Mouse (Mus musculus) intestine, embryonic 15.5 days (tissue): ENCODE data around the gene Vkorc1l1. TPM values are rescaled to one million over a fixed set of nuclear protein-coding genes. Genes with fewer than 3 reads are reported as not detected.

Experiments used
- ATAC-seq: fragments of 200-750 bp; cut with Nextera tagmentation; 2 replicates; pipeline ENCODE4 v1.8.0; 2017; ENCODE audit warnings: moderate TSS enrichment, moderate library complexity
- H3K27ac ChIP-seq: fragments of 300-500 bp; sonication (generic); 2 replicates; pipeline ENCODE4 v1.5.1; 2015; ENCODE audit warnings: mild to moderate bottlenecking, inconsistent platforms
- H3K27me3 ChIP-seq: fragments of 300-500 bp; sonication (generic); replicated peaks from 2 replicates; pipeline ENCODE4 v1.6.1; 2015; ENCODE audit warnings: inconsistent platforms
- H3K36me3 ChIP-seq: fragments of 300-500 bp; sonication (generic); 2 replicates; pipeline ENCODE4 v1.6.1; 2015; ENCODE audit warnings: inconsistent platforms
- H3K4me1 ChIP-seq: fragments of 300-500 bp; sonication (generic); replicated peaks from 2 replicates; pipeline ENCODE4 v1.6.1; 2015; ENCODE audit warnings: inconsistent platforms
- H3K4me2 ChIP-seq: fragments of 300-500 bp; sonication (generic); replicated peaks from 2 replicates; pipeline ENCODE4 v1.6.1; 2015; ENCODE audit warnings: mild to moderate bottlenecking, inconsistent platforms
- H3K4me3 ChIP-seq: fragments of 300-500 bp; sonication (generic); replicated peaks from 2 replicates; pipeline ENCODE4 v1.5.1; 2015; ENCODE audit warnings: inconsistent platforms
- H3K9ac ChIP-seq: fragments of 300-500 bp; sonication (generic); 2 replicates; pipeline ENCODE4 v1.6.1; 2015; ENCODE audit warnings: inconsistent platforms
- H3K9me3 ChIP-seq: fragments of 300-500 bp; sonication (generic); 2 replicates; pipeline ENCODE4 v1.6.1; 2016; ENCODE audit warnings: inconsistent platforms
- WGBS: fragments of 180-500 bp; shearing (Covaris S2); methylation state at CpG from one replicate; pipeline ENCODE4 v1.1.7; 2015; 5-methylcytosine and 5-hydroxymethylcytosine counted together
- polyA plus RNA-seq: library from polyadenylated mRNA; unstranded; fragments of >200 nt; fragmentation: Nextera tagmentation; extraction: Ambion mirVana; gene quantifications from 2 replicates; pipeline ENCODE4 v1.2.1, GENCODE M21; 2015

Gene Vkorc1l1
- polyA plus RNA-seq, 1 experiment from 2014 or later = 30.9 TPM

DNA sequence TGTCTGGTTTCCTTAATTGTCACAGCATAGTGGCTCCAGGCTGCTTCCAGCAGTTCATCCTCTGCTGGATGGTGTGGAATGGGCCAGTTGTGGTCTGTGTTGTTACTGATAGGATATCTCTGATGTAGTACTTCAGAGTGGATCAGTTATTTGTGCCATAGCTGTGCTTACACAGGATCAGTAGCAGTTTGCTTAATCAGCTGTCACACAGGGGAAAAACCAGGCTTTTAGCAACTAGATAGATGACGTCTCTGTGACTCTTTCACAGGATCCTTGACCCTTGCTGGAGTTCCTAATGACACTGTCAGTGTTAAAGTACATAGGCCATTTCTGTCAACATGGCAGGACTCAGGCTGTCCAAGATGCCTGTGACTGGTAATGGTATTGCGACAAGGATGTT is 92.1 kb downstream of the Vkorc1l1 start:
- H3K9me3 ChIP-seq = no peaks in the 10 kb centered on the region
- no peak overlapping the region for H3K27ac ChIP-seq
- H3K4me1 ChIP-seq = peaks cover 6% of the 10 kb centered on the region
- ATAC-seq = no peak
- H3K36me3 ChIP-seq = no peaks in the 10 kb centered on the region; the same call in 1 of the 2 replicates
- H3K9ac ChIP-seq = no peak overlapping the region
- H3K4me3 ChIP-seq = no peak overlapping the region
- H3K4me2 ChIP-seq = no peak overlapping the region
- no peaks in the 10 kb centered on the region for H3K27me3 ChIP-seq
- WGBS = 75% methylated on average over 2 of the region's 2 CpGs

Other genes with a start within 250 kb of the Vkorc1l1 start
- gene Sept14, start 233.5 kb upstream of the Vkorc1l1 start, polyA plus RNA-seq = not detected in 2 replicates
- gene Mrps17, start 226.5 kb upstream of the Vkorc1l1 start, polyA plus RNA-seq = 189 and 197 TPM in 2 replicates
- 86.1 and 94.2 TPM in 2 replicates for gene Nipsnap2, start 216.9 kb upstream of the Vkorc1l1 start, polyA plus RNA-seq
- 50.4 and 56.5 TPM in 2 replicates for gene Psph, start 154.5 kb upstream of the Vkorc1l1 start, polyA plus RNA-seq
- 36.0 and 48.1 TPM in 2 replicates for gene Sumf2, start 95.0 kb upstream of the Vkorc1l1 start, polyA plus RNA-seq
- gene Chchd2, start 54.5 kb upstream of the Vkorc1l1 start, polyA plus RNA-seq = 990 and 1,082 TPM in 2 replicates
- 2.4 and 3.2 TPM in 2 replicates for gene Zbed5, start 46.2 kb upstream of the Vkorc1l1 start, polyA plus RNA-seq
- gene Phkg1, start 43.4 kb upstream of the Vkorc1l1 start, polyA plus RNA-seq = 0.08 and 0.16 TPM in 2 replicates
- 1.8 and 1.9 TPM in 2 replicates for gene Nupr1l, start 33.4 kb upstream of the Vkorc1l1 start, polyA plus RNA-seq
- gene Gusb, start 61.1 kb downstream of the Vkorc1l1 start, polyA plus RNA-seq = 88.8 and 95.7 TPM in 2 replicates
- gene Asl, start 87.3 kb downstream of the Vkorc1l1 start, polyA plus RNA-seq = 51.4 and 65.0 TPM in 2 replicates
- gene Crcp, start 87.3 kb downstream of the Vkorc1l1 start, polyA plus RNA-seq = 34.1 and 38.7 TPM in 2 replicates
- gene Tpst1, start 131.4 kb downstream of the Vkorc1l1 start, polyA plus RNA-seq = 53.4 and 59.8 TPM in 2 replicates
- 3.8 and 3.9 TPM in 2 replicates for gene Kctd7, start 202.9 kb downstream of the Vkorc1l1 start, polyA plus RNA-seq
- gene Rabgef1, start 229.8 kb downstream of the Vkorc1l1 start, polyA plus RNA-seq = 22.3 and 26.8 TPM in 2 replicates